Mouse (Mus musculus): ENCODE measurements at regions not wholly inside any gene's neighbourhood (a gene's known extent, or its start where the extent isn't known, plus 50 kb on each side); places are given as distances from the start of the nearest gene placed in this dataset.

DNA sequence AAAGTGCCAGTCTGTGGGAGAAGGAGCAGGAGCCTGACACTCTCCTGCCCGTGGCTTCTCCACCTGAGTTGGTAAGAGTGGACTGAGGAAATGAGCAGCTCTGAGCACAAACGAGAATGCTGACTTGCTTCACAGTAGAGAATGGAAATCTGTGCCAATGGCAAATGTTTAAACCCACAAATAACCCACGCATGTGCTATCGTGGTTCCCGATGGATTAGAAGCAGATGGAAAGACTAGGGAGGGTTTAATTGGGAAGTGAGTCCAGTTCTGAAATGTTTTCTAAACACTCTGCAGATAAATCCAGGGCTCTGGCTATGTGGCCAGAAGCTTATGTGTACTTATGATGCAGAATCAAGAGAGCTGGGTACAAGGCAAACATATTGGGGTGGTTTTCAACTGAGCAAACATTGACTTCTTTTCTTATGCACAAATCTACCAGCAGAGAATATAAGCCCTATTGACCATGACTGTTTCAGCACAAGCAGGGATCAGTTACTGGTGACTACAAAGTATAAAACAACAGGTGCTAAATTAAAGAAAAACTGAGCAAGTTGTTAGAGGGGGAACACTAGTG is 57.9 kb upstream of the Frmd4b start:
- WGBS, result 61% methylated on average over 5 of the region's 5 CpGs
- no peak for TF ChIP-seq POLR2A (IDR thresholded peaks at IDR 0.05; ENCODE audit: low read depth, low read length)
- TF ChIP-seq CTCF (conservative IDR thresholded peaks at IDR 0.05; ENCODE audit: insufficient read depth, insufficient read length, low read depth, low read length), result no peak
- Histone ChIP-seq H3K4me1 (ENCODE audit: control insufficient read depth, insufficient read depth, low read length) (no peaks in the 10 kb centered on the region), H3K27ac (ENCODE audit: insufficient read depth, low read depth, low read length) (no peak overlapping the region), H3K4me3 (ENCODE audit: insufficient read depth, low read depth, low read length) (no peak overlapping the region), H3K27me3 (replicated peaks; ENCODE audit: control insufficient read depth, insufficient read depth, low read length) (no peaks in the 10 kb centered on the region), H3K36me3 (ENCODE audit: control insufficient read depth, insufficient read depth, low read length) (no peaks in the 10 kb centered on the region)
- no peak for DNase-seq

DNA sequence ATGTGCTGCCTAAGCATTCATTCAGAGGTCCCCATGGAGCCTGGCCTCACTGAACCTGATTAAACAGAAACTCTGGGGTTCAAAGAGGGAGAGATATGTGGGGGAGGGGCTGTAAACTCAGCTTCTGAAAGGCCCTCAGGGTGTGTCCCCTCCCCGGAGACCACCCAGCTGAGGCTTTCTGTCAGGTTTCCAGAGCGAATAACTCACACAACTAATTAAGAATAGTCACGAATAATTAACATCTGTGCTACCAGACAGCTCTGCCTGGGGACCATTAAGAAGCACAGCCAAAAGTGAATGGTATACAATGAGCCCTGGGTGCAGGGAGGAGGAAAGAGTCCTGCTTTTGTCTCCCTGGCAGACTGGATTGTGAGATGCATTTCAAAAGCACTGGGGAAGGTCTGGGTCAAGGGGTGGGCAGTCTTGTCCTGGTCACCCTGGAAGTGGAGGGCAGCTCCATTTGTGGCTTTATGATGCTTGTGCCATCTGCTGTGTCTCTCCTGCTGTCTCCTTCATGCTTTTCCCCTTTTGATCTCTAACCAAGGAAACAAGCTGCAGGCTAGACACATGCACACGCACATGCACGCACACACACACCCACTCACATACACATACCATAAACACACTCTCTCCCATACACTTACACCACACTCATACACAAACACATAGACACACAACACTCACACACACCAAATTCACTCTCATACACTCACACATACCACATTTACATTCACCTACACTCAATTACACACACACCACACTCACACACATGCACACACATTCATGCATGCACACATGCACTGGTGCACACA is 49.7 kb upstream of the Frmd4b start:
- H3K27me3 ChIP-seq (replicated peaks; ENCODE audit: control insufficient read depth, insufficient read depth, low read length), result no peaks in the 10 kb centered on the region
- no peak for TF ChIP-seq POLR2A (IDR thresholded peaks at IDR 0.05; ENCODE audit: low read depth, low read length)
- TF ChIP-seq CTCF (conservative IDR thresholded peaks at IDR 0.05; ENCODE audit: insufficient read depth, insufficient read length, low read depth, low read length), result no peak
- H3K4me3 ChIP-seq (ENCODE audit: insufficient read depth, low read depth, low read length), result no peak overlapping the region
- no peak overlapping the region for H3K27ac ChIP-seq (ENCODE audit: insufficient read depth, low read depth, low read length)
- H3K4me1 ChIP-seq (ENCODE audit: control insufficient read depth, insufficient read depth, low read length), result no peaks in the 10 kb centered on the region
- WGBS, result 26% methylated on average over 5 of the region's 5 CpGs
- no peak for DNase-seq
- no peaks in the 10 kb centered on the region for H3K36me3 ChIP-seq (ENCODE audit: control insufficient read depth, insufficient read depth, low read length)

All from kidney, adult 2 months (tissue).